Mouse (Mus musculus) layer of hippocampus, adult 9-11 months (tissue): ENCODE measurements at regions not wholly inside any gene's neighbourhood (a gene's known extent, or its start where the extent isn't known, plus 50 kb on each side); places are given as distances from the start of the nearest gene placed in this dataset.

Experiments used
- DNase-seq: peaks from one replicate; pipeline ENCODE4 v3.0.0; 2022

DNA sequence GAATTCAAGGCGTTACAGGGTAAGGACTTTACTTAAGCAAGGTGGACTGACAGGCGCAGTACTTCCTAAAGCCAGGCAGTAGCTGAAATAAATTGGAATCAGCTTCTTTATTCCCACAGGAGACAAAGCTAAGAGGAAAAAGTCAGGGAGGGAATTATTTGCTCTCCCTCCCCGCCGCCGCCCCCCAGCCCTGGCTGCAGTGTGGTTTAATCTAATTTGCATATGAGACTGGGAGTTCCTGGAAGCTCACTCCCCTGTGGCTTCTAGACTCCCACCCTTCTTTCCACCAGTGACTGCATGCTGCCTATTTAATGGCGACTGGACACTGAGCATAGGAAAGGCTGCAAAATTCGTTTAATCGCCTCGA is 2292.7 kb upstream of the Gm7489 start:
- no peak for DNase-seq

DNA sequence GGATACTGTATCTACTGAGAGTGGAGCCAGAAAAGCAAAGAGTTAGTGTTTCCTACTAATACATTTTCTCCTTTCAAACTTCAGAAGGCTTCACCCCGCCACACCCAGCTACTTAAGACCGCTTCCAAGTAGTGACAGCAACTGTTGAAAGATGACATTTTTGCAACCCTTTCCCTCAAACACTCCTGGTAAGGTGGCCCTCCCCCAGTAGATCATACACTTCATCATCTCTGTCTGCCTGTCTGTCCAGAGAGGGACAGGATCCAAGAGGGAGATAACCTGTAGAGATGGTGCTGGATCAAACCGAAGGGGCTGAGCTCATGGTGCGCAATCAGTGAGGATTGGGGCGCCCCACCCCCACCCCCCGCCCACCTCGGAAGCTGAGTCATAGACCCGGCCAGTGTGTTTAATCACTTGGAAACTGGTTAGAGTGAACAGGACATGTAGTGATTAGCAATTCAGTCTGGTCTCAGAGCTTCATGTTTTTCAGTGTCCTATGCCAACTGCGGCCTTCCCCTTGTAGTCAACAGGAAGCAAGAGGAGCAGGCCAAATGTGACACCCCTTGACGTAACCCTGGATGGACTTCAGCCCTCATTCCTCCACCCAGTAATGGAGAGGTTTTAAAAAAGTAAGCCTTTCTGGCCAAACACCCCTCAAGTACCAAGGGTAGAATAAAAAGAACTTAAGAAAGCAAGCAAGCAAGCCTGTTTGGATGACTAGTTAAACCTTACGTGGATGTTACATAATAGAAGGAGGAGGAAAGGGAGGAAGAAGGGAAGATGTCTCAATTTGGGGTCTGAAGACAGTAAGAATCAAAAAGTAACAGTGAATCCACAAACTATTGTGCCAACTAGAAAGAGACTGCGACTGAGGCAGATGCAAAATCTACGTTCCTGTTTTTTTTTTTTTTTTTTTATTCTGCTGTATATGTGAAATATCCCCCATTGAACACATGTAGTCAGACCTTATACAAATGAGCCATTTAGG is 2291.9 kb upstream of the Gm7489 start:
- DNase-seq = no peak

DNA sequence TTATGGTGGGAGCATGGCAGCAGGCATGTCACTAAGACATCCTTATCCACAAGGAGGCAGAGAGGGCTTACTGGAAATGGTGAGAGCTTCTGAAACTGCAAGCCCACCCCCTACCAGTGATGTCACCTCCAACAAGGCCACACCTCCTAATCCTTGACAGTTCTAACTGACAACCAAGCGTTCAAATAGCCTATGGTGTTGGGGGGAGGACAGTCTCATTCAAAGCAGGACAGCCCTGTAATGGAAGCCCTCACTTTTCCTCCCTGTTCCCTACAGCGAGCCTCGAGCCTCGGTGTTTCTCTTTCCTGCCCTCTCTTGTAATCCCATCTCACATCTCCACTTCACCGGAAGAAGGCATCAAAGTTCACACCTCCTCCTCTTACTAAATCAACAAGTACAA is 2290.6 kb upstream of the Gm7489 start:
- no peak for DNase-seq

DNA sequence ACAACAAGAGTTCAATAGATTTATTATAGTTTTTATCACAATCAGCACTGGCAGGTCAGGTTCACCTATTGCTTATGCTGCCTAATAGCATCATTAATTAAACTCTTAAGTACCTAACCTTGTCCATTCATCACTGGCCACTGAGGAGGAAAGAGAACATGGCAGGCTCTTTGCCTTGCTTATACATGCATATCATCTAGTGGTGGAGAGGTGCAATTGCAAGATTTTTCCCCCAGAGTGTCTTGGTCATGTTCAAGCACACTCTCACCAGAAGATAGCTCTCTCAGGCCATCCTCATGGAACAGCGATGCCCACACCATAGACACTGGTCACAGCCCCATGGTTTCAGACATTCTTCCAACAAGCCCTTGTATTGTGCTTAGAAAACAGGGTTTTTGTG is 2289.1 kb upstream of the Gm7489 start:
- DNase-seq = no peak

DNA sequence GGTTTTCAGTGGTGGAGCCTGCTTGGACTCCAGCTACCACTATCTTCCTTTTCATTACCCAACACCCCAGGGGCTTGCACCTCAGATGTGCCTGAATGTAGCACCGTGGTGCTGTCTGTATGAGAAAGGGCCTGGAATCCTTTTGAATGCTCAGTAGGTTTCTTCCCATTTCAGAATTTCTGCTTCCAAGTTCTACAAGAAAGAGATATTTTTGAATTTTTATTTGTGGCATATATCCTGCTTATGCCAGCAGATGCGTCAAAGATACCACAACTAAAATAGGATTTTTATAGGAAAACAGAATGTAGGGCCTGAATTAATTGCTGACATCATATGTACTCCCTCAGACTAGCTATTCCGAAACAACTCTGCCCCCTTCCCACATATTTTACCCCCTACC is 2286.9 kb upstream of the Gm7489 start:
- DNase-seq = no peak

DNA sequence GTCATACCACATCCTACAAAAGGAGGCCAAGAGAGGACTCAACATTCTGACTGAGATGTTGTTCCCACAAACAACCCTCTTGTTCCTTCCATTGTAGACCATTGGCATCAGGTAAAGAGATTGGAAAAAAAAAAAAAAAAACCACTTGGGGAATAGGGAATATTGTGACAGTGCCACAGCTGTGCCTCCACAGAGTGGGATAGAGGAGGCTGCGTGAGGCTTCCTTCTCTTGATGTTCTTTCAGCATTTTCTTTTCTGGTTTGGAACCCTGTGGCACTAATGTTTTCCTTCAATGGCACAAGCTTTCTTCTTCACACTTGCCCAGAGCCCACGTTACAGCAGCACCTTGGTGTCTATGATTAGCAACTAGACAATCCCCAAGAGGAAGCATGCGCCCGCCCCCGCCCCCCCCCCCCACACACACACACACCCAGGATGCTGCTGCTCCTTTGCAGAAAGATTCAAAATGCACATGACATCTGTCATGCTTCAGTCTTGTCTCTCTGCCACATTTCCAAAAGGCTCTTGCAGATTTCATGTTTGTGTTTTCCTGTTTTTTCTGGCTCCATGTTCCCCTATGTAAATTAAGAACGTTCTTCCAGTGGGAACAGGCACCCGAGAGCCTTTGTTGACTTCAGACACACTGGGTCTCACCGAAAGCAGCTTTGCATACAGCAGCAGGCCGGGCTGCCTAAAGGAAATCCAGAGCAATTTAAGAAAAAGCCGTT is 2283.4 kb upstream of the Gm7489 start:
- no peak for DNase-seq

DNA sequence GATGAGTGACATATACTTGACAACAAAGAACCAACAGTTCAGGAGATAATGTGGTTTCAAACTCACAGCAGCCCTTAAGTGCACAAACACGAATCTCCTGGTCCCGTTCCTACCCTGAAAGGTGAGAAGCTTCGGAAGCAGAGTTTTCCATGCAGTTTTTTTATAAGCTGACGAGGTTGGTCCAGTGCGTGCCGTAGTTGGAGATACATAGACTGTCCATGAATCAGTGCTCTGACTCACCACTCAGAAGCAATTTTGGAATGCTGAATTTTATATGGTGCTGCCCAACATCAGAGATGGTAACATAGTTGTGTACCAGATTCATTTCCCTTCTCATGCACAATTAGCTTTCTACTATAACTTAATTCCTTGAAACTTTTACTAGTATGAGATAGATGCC is 2263.3 kb upstream of the Gm7489 start:
- DNase-seq = no peak

DNA sequence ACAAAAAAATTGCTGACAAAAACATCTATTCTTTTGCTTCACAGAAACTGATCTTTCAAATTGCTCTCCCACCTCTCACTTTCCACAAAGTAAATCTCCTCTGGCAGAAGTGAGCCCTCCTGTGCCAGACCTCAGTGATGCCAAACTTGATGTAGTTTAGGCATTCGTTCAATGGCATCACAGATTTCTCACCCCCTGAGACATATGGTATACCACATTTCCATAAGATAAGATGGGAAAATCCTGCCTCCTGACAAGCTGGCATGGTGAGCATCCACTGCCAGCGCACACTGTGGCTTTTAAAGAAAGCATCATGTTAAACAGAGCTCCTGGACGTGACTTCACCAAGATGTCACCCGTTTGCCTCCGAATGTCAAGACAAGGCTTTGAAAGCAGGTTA is 2257.2 kb upstream of the Gm7489 start:
- DNase-seq = no peak

DNA sequence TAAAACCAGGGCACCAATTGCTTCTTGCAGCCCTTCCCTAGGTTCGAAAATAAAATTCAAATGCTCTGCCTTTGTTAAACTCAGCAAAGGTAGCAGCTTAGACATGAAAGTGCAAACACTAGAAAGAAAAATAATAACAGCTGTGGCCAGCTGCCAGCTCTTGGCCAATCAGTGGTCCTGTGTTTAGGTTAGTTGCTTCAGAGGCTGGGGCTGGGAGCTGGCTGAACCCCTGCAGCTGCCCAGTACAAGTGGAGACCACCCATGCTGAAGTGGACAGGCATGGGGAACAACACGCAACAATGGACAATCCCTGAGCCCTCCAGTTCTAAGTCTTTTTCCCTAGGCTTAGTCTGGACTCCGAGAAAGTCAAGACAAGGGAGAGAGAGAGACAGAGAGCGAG is 2256.2 kb upstream of the Gm7489 start:
- DNase-seq = no peak

DNA sequence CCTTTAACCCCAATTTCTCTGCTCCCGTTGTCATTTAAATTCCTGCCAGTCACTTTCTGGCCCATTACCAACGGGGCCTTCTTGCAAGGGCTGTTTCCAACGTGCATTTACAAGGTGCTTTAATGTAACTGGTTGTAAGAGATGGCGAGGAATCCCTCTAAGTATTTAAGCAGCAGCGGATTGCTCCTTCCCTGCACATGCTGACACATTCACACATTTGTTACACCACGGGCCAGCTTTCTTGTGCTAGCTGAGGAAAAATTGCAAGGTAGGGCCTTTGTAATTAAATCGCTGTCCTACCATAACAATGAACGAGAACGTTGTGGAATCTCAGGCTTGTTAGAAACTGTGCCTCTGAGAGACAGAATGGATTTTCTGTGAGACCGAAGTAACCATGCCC is 2252.8 kb upstream of the Gm7489 start:
- DNase-seq = no peak

DNA sequence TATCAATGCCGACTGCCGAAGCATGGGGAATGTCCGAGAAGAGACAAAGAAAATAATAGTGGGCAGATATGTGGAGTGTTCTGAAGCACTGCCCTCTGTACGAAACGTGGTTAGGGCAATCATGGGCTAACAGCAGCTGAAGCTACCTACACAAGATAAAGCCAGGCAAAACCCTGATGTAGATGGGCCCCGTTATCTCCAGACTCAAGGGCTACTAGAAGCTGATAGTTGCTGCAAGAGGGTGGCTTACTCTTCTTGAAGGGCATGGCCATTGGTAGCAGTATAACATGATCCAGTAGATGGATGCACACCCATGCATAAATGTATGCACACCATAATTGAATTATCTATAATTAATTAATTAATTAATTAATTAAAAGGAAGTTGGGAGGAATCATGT is 2251.6 kb upstream of the Gm7489 start:
- no peak for DNase-seq

DNA sequence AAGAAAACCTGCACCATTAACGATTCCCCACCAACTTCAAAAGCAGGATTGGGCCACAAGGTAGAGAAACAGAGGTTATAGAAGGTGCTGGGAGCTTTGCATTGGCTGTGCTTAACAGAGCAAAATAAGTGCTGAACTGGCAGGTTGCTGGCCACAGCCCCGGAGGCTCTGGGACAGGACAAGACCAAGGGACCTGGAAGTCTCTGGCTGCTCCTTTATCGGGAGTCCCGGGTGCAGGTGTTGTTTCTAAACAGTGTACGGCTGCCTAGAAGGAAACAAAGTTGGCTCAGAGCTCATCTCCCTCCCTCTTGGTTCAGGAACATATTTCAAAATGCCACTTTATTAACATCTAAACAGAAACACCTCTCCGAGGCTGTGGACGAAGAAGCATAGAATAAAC is 2250.0 kb upstream of the Gm7489 start:
- DNase-seq = no peak

DNA sequence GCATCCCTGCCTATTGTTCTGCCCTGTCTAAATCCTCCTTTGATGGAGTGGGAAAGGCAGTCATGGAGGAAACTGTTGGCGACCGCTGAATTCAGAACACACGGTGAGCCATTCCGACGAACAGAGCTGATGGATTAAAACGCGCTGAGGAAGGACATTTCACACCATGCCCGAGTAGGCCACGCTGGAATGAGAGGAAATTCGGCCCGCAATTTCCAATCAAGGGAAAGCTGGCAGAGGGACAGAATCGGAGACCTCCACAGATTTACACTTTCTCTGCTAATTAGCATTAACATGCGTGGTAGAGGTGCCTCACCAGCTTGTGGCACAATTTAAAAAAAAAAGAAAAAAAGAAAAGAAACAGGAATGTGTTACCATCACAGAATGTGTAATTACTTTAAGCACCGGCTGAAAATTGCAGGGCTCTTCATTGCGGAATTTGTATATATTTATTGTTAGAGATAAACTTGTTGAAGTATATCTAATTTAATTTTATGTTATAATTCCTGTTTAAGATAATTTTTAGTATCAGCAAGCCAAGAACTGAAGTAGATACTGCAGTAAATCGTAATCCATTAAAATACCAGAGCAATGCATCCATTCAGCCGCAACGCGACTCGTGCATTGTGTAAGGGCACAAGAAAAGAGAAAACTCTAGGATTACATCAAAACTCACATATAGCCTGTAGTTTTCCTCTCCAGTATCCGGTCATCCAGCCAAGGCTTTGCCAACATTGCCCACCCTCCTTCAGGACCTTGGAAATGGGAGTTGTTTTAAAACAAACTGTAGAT is 2249.4 kb upstream of the Gm7489 start:
- DNase-seq = no peak

DNA sequence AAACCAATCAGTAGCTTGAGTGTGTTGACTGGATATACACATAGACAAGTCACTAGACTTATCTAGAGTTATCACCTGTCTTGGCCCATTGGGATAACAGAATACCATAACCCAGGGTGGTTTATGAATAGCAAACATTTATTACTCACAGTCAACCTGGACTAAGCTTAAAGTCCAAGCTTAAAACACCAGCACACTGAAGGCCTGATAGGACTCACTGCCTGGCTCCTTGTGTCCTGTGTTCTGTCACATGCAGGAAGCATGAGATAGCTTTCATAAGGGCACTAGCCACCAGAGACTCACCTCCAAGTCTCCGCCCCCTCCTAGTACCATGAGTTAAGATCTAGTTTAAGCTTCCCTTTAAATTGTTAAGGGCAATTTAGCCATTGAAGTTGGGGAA is 2247.1 kb upstream of the Gm7489 start:
- DNase-seq = no peak

DNA sequence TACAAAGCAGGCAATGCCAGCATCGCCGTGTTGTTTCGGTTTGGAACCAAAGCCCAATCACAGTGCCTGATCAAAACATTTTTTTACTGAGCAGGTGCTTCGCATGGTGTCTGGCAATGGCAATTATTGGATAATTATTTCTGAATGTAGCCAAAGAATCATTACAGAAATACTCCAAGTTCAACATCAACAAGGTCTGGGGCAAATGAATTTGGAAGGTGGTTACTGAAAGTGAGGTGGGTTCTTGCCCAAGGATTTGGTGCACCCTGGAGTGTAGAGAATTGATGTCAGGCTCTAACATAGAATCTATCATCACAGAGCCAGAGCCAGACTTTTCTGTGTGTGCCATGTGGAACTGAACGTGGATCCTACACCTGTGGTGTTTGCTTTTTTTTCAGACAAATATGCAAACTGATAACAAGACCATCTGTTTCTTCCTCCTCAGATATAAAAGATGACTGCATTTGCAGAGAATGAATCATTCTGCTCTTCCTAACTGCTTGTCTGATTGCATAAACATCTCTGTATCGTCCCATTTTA is 2240.9 kb upstream of the Gm7489 start:
- peak; percentile 66 for DNase-seq

DNA sequence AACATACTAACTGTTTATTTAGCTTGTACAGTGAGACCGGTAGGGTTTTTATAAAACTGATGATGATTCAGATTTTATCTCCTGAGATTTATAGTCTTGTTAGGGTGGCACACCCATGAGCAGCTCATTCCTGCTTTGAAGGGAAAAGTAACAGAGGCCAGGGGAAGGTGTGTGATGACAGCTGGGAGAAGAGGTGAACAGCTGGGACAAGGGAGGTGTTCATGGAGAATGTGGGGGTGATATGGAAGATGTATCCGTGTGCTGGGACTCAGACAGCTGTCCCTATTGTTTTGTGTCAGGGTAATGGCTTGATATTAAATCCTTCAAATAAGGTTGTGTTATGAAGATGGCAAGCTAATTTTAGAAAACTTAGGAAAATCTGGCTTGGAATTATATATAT is 2238.4 kb upstream of the Gm7489 start:
- DNase-seq = no peak

DNA sequence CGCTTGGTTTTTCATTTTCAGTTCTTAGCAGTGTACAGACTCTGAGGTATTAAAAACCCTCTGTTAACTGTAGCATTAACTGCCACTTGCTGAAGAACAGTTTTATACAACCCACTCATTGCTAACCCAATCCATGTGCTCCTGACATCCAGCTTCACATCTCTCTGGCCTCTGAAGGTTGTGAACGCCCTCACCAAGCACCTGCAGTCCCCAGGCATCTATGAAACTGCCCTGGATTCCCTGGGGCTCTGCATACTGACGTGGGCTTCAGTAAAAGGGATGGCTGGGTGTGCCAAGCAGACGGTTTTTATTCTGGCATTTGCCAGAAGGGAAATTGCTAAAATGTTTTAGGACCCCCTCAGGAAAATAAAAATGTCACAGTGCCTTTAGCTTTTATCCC is 2232.2 kb upstream of the Gm7489 start:
- DNase-seq = no peak

DNA sequence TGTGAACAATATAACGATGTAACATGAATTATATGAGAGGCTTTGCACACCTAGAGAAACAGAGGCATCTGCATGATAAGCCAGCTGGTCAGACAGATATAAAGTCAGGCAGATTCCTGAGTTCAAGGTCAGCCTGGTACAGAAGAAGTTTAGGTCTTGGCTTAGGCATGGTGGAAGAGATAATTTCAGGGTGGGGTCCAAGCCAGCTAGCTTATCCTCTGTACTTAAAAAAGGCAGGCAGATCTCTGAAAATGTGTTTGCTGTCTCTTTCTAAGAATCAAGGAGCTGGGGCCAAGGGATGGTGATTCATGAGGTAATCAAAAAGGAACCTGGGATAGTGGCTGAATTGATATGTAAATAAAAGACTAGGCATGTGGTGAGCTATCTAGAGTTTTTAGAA is 2227.1 kb upstream of the Gm7489 start:
- no peak for DNase-seq

DNA sequence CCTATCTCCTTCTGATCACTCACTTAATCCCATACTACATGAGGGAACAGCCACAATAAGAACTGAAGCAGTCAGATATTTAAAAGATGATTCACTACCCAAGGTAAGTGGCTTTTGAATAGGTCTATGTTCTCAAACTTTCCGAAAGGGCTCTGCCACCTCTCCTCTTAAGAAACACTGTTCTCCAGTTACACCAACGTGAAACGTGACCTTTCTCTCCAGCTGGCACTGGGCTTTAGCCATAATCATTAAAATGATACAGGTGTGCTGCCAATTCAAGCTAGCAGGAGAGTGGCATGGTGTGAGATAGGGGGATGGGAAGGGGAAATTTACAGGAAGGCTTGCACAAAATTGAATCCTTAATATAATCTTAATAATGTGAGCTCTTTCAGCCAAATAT is 2216.4 kb upstream of the Gm7489 start:
- no peak for DNase-seq

DNA sequence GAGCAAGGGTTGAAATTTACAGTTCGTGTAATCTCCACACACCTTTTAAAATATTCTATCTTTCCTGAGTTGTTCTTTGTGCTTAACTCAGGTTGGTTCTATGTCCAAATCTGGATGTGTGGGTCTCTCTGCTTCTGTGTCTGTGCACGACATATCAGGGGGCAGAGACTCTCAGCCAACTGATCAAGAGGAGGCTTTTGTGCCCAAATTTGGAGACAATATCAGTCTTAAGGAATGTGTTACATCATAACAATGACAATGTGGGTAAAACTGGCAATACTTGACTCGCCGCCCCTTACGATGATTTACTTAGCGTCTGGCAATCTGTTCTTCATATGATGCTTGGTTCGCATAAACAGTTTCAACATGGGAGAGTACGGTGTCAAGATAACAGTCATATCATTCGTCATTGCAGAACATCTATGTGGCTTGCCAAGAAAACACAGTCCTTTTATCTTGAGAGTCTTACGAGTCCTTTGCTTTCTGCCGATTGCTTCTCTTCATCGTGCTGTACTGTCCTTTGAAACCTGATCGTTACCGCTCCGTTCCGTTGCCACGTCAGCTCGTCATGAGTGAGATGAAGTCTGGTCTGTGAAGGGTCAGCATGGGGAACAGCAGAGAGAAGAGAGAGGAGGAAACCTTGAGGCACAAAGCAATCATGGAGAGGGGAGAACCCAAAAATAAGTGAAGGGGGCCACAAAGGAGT is 2212.9 kb upstream of the Gm7489 start:
- DNase-seq = no peak

DNA sequence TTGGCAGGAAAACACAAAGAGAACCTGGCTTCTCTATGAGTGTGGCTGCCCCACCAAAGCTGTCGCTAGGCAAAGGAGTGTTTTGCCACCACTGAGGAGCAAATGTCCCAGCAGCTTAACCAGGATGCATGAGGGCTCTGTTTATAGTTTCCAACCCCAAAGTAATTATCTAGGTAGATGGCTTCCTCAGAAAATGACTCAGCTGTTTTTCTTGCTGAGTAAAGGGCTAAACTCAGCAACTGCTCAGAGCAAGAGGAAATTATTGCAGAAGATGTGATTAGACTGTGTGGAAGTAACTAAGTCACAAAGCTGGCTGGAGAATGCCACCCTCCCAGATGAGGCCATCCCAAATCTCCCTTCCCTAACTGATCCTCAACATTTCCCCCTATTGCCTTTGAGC is 2211.2 kb upstream of the Gm7489 start:
- no peak for DNase-seq

DNA sequence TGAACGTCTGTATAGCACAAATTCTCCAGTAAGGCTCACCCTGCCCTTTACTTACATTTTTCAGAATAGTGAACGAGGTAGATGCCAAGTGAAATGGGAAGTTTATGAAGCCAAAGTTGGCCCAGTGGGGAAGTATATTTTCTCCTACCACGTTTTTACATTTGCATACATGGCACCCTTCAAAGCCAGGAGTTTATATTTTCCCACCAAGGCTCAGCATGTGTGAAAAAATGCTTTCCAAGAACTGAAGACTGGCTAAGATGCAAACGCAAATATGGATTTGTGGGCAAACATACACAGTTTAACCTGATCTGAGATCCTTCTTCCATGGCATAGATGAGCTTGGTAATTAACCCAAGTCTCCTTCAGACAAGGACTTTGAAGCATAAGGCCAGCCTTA is 2209.4 kb upstream of the Gm7489 start:
- DNase-seq = no peak

DNA sequence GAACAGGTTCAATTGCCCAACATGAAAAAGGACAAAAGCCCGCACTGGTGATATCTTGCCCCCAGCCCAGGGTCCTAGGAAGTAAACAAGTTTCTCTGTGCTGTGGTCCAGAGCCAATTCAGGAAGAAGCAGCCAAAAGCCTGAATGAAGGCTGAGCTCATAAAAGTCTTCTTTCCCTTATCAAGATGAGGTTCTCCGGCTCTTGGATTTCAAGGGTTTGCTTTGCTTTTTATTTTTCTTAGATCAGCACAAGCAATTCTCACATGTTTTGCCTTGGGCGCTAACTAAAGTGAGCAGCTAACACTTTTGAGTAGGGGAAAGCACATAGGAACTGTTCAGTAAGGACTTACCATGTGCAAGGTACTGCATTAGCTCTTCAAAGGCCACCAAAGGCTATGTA is 2208.0 kb upstream of the Gm7489 start:
- no peak for DNase-seq
